Comparison of ENCODE assay signal across 13 mouse cellular contexts in genomic region chr5:111742290-111742898, GRCm38 (mm10). TPM values are rescaled to one million over a fixed set of nuclear protein-coding genes. Genes with fewer than 3 reads are reported as not detected.
DNase-seq lines count a peak whose midpoint lies in the region; ATAC-seq lines count a peak whose summit lies in the region.
"Had no signal": no experiment of that assay in that cellular context is flagged by ENCODE, and none has a peak within 500 bp of the region (broad histone marks: within the 10 kb centered on the region; RNA-seq: fewer than 3 reads in every experiment).

No protein-coding gene starts in this region.

- peaks cover 19% of the 10 kb centered on the region for H3K36me3 ChIP-seq in heart, embryonic 10.5 days

- H3K27me3 ChIP-seq in heart, embryonic 10.5 days (ENCODE audit: insufficient read depth, poor library complexity, severe bottlenecking): peaks cover 57% of the 10 kb centered on the region

- peaks cover 30% of the 10 kb centered on the region for H3K4me1 ChIP-seq in heart, embryonic 10.5 days

- no peak overlapping the region for H3K4me3 ChIP-seq in heart, embryonic 10.5 days
- H3K4me3 ChIP-seq: left cerebral cortex, adult 2 months had no signal

- 18% methylated on average over 13 of the region's 13 CpGs for WGBS in heart, embryonic 10.5 days

- no peaks in the 10 kb centered on the region for H3K9me3 ChIP-seq in heart, embryonic 10.5 days

- no peak for ATAC-seq in inflammation-experienced regulatory T-cells, adult 6 months

- peak overlapping the region; percentile 62; the same call in 1 of the 2 replicates for H3K27ac ChIP-seq in heart, embryonic 10.5 days
- H3K27ac ChIP-seq: left cerebral cortex, adult 2 months had no signal

- DNase-seq in heart, embryonic 10.5 days (ENCODE audit: low spot score): no peak
- no peak for DNase-seq in heart, adult 8-10 months (ENCODE audit: low spot score)
- DNase-seq in retina, postnatal 1 day: peak; percentile 32
- DNase-seq in retina, embryonic 14.5 days (ENCODE audit: low spot score): no peak
- peak; percentile 4 for DNase-seq in lung, postnatal 25 days (ENCODE audit: low spot score)
- no peak for DNase-seq in adrenal gland, adult 2 months
- DNase-seq in adrenal gland, postnatal 14 days: no peak
- DNase-seq: B cell, adult 2 months; cerebellum, adult 8-10 months had no signal

RNA-seq across cellular contexts. Expression of gene Gm26897, which starts 8.7 kb away (rescaled TPM):
- polyA plus RNA-seq in heart, embryonic 10.5 days (2016; fragmentation: Nextera tagmentation; extraction: Ambion mirVana): not detected in 2 replicates
- not detected for total RNA-seq in heart, adult 8-10 months (2022)
- total RNA-seq in adrenal gland, adult 2 months (2021): not detected
- polyA plus RNA-seq in adrenal gland, adult 2 months (2012; rRNA removed): not detected in 2 replicates
- not detected for polyA plus RNA-seq in inflammation-experienced regulatory T-cells, adult 6 months (2017; shearing (Covaris generic))
- total RNA-seq in adrenal gland, postnatal 14 days (2021): not detected in 2 replicates
- total RNA-seq: gastrocnemius, adult 18-20 months; left cerebral cortex, adult 2 months; megakaryocyte-erythroid progenitor cell, adult 5-6 weeks had no signal

Comparison
In these comparisons a context has a peak if more than half of its experiments do, and no peak if none do; other contexts are left out.
1. DNase-seq: peak in retina, postnatal 1 day (single experiment) and lung, postnatal 25 days (single experiment); none in heart, embryonic 10.5 days (single experiment), heart, adult 8-10 months (single experiment), retina, embryonic 14.5 days (single experiment), adrenal gland, adult 2 months (single experiment) and adrenal gland, postnatal 14 days (single experiment).